16 mouse cellular contexts compared by ENCODE assay signal in the genomic region with DNA sequence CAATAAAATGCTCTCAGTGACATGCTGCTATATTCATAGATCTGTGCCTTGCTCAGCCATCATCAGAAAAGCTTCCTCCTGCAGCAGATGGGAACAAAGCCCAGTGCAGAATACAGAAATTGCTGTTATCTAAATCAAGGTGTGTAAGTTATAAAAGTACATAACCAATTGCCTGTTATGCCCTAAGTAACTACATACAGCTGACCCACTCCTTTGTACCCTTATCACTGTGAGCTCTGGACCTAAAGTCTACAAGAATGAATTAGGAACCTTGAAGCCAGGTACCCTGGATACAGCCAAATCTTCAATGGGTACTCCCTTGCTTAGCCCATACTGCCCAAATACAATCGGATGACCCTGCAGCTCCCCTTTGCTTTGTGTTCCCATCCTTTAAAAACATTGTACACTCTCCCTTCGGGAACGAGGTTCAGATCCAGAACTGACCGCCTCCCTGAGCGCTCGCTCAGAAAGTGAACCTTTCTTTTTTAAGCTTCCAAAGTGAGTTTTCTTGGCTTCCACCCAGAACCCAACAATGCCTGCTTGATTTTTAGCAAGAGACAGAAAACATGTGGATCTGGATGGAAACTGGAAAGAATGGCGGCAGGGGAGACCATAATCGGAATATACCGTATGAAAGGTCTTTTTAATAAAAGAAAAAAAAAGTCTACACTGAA.
"Had no signal": no experiment of that assay in that cellular context is flagged by ENCODE, and none has a peak within 500 bp of the region (broad histone marks: within the 10 kb centered on the region; RNA-seq: fewer than 3 reads in every experiment).

No protein-coding gene starts in this region.

- H3K9me3 ChIP-seq: hindbrain, embryonic 15.5 days; liver, embryonic 13.5 days; lung, embryonic 15.5 days; midbrain, embryonic 15.5 days; neural tube, embryonic 13.5 days; stomach, embryonic 15.5 days had no signal

- H3K4me1 ChIP-seq: hindbrain, embryonic 15.5 days; lung, embryonic 15.5 days; neural tube, embryonic 13.5 days; stomach, embryonic 15.5 days had no signal

- H3K27me3 ChIP-seq: hindbrain, embryonic 15.5 days; liver, embryonic 13.5 days; lung, embryonic 15.5 days; megakaryocyte, embryonic 14.5 days; midbrain, embryonic 15.5 days; neural tube, embryonic 13.5 days; stomach, embryonic 15.5 days had no signal

- DNase-seq: layer of hippocampus, adult 9-11 months; layer of hippocampus, postnatal 36 days; liver, embryonic 13.5 days; liver, postnatal 0 days; lung, postnatal 14 days; retina, postnatal 1 day; right cerebral cortex, postnatal 4 days; thymus, postnatal 4 days had no signal

- H3K4me3 ChIP-seq: hindbrain, embryonic 15.5 days; liver, embryonic 13.5 days; lung, embryonic 15.5 days; megakaryocyte, embryonic 14.5 days; midbrain, embryonic 15.5 days; neural tube, embryonic 13.5 days; stomach, embryonic 15.5 days had no signal

- ATAC-seq: liver, postnatal 0 days; midbrain, embryonic 15.5 days had no signal

- H3K4me2 ChIP-seq: hindbrain, embryonic 15.5 days; liver, embryonic 13.5 days; lung, embryonic 15.5 days; midbrain, embryonic 11.5 days; midbrain, embryonic 15.5 days; neural tube, embryonic 13.5 days; stomach, embryonic 15.5 days had no signal

- H3K9ac ChIP-seq: hindbrain, embryonic 15.5 days; liver, embryonic 13.5 days; liver, postnatal 0 days; lung, embryonic 15.5 days; midbrain, embryonic 15.5 days; neural tube, embryonic 13.5 days; stomach, embryonic 15.5 days had no signal

- H3K27ac ChIP-seq: hindbrain, embryonic 15.5 days; liver, embryonic 13.5 days; lung, embryonic 15.5 days; macrophage; midbrain, embryonic 15.5 days; neural tube, embryonic 13.5 days; stomach, embryonic 15.5 days had no signal
